Mouse (Mus musculus): ENCODE data around the gene Hspg2. TPM values are rescaled to one million over a fixed set of nuclear protein-coding genes. Genes with fewer than 3 reads are reported as not detected.
A peak's percentile ranks its signal among the peaks of the same experiment; 100 is the strongest.
"Not testable (repeated sequence)": the region's sequence is repeated elsewhere in the genome, so short reads cannot be mapped to it uniquely, and the experiment has no call there.

The Hspg2 gene
- polyA plus RNA-seq, 1 experiment from 2014 or later, result 34.2 TPM

DNA sequence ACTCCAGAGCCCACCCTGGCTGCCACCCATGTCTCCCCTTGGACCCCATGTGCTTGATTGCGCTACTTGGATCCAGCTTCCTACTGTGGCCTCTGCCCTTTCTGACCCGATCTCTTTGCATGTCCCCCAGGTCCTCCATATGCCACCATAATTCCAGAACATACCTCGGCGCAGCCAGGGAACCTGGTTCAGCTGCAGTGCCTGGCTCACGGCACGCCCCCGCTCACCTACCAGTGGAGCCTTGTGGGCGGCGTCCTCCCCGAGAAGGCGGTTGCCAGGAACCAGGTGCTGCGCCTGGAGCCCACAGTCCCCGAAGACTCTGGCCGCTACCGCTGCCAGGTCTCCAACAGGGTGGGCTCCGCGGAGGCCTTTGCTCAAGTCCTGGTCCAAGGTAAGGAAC lies 84.9 kb downstream of the Hspg2 start:
- no peak overlapping the region for H3K4me3 ChIP-seq (replicated peaks)
- H3K4me2 ChIP-seq, result no peak overlapping the region
- peaks cover 98% of the 10 kb centered on the region for H3K36me3 ChIP-seq
- ATAC-seq (replicated peaks; ENCODE audit: low FRiP score), result no peak
- H3K27me3 ChIP-seq, result no peaks in the 10 kb centered on the region
- no peak overlapping the region for H3K27ac ChIP-seq
- no peak overlapping the region for H3K9ac ChIP-seq
- H3K9me3 ChIP-seq (replicated peaks), result no peaks in the 10 kb centered on the region
- peaks cover 11% of the 10 kb centered on the region for H3K4me1 ChIP-seq
- WGBS, result 97% methylated on average over 17 of the region's 17 CpGs

DNA sequence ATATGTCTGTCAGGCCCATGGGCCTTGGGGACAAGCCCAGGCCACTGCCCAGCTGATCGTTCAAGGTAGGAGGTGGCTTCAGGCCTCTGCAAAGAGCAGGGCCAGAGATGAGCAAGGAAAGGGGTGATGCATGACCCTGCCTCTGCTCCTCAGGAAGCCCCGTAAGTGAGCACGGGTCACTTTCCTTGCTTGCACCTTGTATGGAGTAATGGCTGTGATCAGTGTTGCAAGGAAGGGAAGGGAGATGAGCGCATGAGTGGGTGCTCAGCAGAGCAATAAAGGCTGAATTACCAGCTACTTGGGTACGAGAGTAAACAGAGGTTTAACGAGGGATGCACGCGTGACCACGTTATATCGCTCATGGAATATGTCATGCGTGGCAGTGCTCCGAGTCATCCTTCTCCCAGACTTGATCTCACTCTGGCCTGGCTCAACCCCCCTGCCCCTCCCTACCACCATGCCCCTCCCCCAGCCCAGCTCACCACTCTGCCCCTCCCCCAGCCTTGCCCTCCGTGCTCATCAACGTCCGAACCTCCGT lies 88.2 kb downstream of the Hspg2 start:
- Histone ChIP-seq H3K27ac (peak overlapping the region; percentile 41), H3K9me3 (replicated peaks) (no peaks in the 10 kb centered on the region), H3K36me3 (peaks cover 92% of the 10 kb centered on the region), H3K4me1 (peaks cover 11% of the 10 kb centered on the region), H3K9ac (no peak overlapping the region), H3K4me3 (replicated peaks) (no peak overlapping the region), H3K4me2 (no peak overlapping the region), H3K27me3 (no peaks in the 10 kb centered on the region)
- 43% methylated on average over 16 of the region's 16 CpGs for WGBS
- peak; percentile 71 for ATAC-seq (replicated peaks; ENCODE audit: low FRiP score)

DNA sequence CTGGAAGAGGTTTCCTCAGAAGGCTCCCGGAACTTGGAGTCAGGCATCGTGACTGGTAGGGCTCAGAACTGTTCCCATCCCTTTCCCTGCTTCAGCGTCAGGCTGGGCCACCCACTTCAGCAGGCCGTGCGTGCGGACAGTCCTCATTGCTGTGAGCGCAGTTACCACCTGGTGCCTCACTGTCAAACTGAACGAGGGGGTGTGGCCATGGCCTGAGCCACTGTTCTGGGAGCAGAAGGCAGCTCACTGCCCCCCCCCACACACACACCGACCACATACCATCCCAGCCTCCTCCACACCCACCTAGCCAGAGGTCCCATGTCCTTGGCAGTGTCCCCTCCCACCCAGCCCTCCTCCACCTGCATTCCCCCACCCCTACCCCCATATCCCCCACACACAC lies 101.3 kb downstream of the Hspg2 start:
- H3K36me3 ChIP-seq, result peaks cover 70% of the 10 kb centered on the region
- H3K4me3 ChIP-seq (replicated peaks), result no peak overlapping the region
- no peak overlapping the region for H3K9ac ChIP-seq
- H3K4me2 ChIP-seq, result no peak overlapping the region
- H3K4me1 ChIP-seq, result peaks cover 13% of the 10 kb centered on the region
- no peaks in the 10 kb centered on the region for H3K9me3 ChIP-seq (replicated peaks)
- H3K27me3 ChIP-seq, result no peaks in the 10 kb centered on the region
- 50% methylated on average over 9 of the region's 9 CpGs for WGBS
- 0 out of 2 replicates have a peak, but pooled peaks have one; percentile 54 for ATAC-seq (replicated peaks; ENCODE audit: low FRiP score)
- no peak overlapping the region for H3K27ac ChIP-seq

DNA sequence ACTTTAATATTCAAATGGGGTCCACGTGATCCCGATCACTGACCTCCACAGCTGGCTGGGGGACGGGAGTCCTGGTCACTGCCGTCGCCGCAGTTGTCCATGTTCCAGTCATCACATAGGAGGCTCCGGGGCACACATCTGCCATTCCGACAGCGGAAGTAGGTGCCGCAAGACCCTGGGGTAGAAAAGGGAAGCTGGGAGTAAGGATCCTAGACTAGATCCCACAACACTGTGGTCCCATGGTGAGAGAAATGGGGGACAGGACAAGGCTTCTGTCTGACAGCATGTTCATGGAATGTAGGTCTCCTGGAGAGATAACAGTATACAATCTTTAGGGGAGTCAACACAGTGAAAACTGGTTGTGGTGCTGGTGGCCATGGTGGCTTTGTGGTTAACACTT lies 105.9 kb downstream of the Hspg2 start, which contains the start of gene Ldlrad2:
Gene Ldlrad2 (minus strand): TSS at position 101 of the 400 bp plus-strand sequence.
- Histone ChIP-seq H3K9ac (no peak within 1 kb of the TSS), H3K27ac (no peak within 1 kb of the TSS), H3K36me3 (peaks cover 24% of the 10 kb centered on the region), H3K4me3 (replicated peaks) (no peak within 1 kb of the TSS), H3K27me3 (peaks cover 15% of the 10 kb centered on the region), H3K4me1 (peaks cover 13% of the 10 kb centered on the region), H3K9me3 (replicated peaks) (no peaks in the 10 kb centered on the region), H3K4me2 (no peak within 1 kb of the TSS)
- ATAC-seq (replicated peaks; ENCODE audit: low FRiP score), result no peak
- WGBS, result 90% methylated on average over 10 of the region's 10 CpGs

DNA sequence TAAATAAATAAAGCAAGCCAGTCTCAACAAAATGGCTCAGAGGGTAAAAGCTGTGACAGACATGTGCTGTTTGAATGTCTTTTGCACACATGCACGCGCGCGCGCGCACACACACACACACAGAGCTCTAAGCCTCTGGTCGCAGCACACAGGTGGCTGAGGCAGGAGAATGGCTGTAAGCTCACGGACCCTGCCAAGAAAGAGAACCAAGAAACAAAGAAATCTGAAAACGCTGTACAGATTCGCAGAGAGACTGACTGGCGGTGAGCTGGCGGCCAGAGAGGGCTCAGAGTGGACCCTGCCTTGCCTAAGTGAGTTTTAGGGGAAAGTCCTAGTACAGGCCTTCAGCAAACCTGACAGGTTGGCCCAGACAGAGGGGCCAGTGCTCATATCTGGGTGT lies 108.9 kb downstream of the Hspg2 start:
- Histone ChIP-seq H3K9me3 (replicated peaks) (no peaks in the 10 kb centered on the region), H3K27ac (no peak overlapping the region), H3K4me1 (peaks cover 15% of the 10 kb centered on the region), H3K4me3 (replicated peaks) (no peak overlapping the region), H3K27me3 (peaks cover 21% of the 10 kb centered on the region), H3K4me2 (no peak overlapping the region), H3K9ac (no peak overlapping the region), H3K36me3 (no peaks in the 10 kb centered on the region)
- no peak for ATAC-seq (replicated peaks; ENCODE audit: low FRiP score)
- WGBS, result 95% methylated on average over 12 of the region's 12 CpGs

DNA sequence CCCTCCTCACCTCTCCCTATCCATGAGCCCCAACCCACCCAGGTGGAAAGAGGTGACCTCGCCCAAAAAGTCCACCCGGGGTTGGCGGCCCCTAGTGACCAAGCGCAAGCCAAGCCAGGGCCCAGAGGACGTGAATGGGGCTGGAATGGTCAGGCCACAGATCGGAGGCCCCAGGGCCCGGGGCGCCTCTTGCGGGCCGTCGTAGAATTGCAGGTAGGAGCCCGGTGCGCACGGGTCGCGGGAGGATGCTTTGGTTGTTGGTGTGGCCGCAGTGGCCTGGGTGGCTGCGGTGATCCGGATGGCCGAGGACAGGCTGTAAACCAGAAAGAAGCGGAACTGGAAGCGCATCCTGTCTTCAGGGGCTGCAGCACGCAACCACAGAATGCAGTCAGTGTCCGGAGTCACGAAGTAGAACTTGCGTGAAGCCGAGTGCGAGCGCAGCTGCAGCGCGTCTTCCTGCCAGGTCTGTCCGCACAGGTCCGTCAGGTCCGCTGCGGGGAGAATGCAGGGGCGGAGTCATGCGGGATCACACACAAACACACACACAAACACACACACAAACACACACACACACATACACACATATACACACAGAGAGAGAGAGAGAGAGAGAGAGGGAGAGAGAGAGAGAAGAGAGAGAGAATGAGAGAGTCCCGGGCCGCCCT lies 109.7 kb downstream of the Hspg2 start:
- Histone ChIP-seq H3K9me3 (replicated peaks) (no peaks in the 10 kb centered on the region), H3K9ac (peak overlapping the region; percentile 32; the same call in 1 of the 2 replicates), H3K27ac (no peak overlapping the region), H3K4me3 (replicated peaks) (peak overlapping the region; percentile 36), H3K27me3 (peaks cover 21% of the 10 kb centered on the region), H3K4me2 (peak overlapping the region; percentile 67), H3K36me3 (no peaks in the 10 kb centered on the region), H3K4me1 (peaks cover 15% of the 10 kb centered on the region)
- 4% methylated on average over 39 of the region's 39 CpGs for WGBS
- peak; percentile 49; the same call in 1 of the 2 replicates for ATAC-seq (replicated peaks; ENCODE audit: low FRiP score)

DNA sequence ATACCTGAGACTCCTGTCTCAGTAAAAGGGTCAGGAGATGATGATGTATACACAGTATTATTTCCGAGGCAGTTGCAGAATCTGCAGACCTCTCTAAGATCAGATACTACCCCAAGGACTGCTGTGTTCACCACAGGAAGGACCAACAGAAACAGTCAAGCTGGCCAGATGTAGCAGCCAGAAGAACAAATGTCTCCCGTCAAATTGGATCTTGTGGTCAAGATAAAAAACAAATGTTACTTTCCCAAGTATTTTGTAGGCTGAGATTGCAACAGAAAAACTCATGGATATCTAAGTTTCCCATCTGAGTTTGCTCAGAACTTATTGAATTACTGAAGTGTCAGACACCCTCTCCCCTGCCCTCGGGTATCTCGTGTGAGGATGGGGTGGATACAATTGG lies 111.2 kb downstream of the Hspg2 start:
- H3K27me3 ChIP-seq, result peaks cover 21% of the 10 kb centered on the region
- no peak overlapping the region for H3K4me3 ChIP-seq (replicated peaks)
- peak overlapping the region; percentile 32; the same call in 1 of the 2 replicates for H3K27ac ChIP-seq
- no peaks in the 10 kb centered on the region for H3K9me3 ChIP-seq (replicated peaks)
- no peak overlapping the region for H3K9ac ChIP-seq
- no peak for ATAC-seq (replicated peaks; ENCODE audit: low FRiP score)
- H3K4me2 ChIP-seq, result no peak overlapping the region
- peaks cover 15% of the 10 kb centered on the region for H3K4me1 ChIP-seq
- 42% methylated on average over 4 of the region's 4 CpGs for WGBS
- no peaks in the 10 kb centered on the region for H3K36me3 ChIP-seq

DNA sequence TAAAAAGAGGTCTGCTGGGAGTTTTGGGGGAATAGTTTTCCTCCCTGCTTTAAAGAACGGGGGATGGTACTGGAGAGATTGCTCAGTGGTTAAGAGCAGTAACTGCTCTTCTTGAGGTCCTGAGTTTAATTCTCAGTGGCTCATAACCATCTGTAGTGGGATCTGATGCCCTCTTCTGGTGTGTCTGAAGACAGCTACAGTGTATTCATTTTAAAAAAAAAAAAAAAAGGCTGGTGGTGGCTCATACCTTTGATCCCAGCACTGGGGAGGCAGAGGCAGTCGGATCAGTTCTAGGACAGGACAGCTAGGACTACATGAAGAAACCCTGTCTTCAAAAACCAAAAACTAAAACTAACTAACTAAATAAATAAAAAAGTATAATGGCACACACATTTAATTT lies 111.7 kb downstream of the Hspg2 start:
- Histone ChIP-seq H3K27ac (no peak overlapping the region), H3K9ac (no peak overlapping the region)
- 76% methylated on average over 2 of the region's 2 CpGs for WGBS

DNA sequence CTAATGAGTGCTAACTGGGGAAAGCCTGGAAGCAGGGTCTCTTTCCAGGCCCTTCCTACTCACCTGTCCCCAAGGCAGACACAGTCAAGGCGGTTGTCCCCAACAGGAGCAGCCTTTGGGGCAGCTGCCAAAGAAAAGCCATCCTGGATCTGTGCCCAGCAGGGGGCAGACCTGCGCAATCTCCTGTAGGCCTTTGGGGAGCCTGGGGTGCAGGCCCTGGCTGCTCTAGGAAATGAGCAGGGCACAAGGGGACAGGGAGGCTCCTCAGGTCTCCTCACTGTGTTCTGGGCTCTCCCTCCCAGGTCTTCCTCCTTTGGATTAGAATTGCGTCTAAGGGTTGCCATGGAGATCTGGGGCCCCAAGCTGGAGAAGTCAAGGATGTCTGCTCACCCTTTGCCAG lies 113.2 kb downstream of the Hspg2 start:
- H3K27me3 ChIP-seq, result peaks cover 21% of the 10 kb centered on the region
- no peak overlapping the region for H3K4me3 ChIP-seq (replicated peaks)
- 0 out of 2 replicates have a peak, but pooled peaks have one; percentile 12 for ATAC-seq (replicated peaks; ENCODE audit: low FRiP score)
- H3K27ac ChIP-seq, result no peak overlapping the region
- 53% methylated on average over 3 of the region's 3 CpGs for WGBS
- no peaks in the 10 kb centered on the region for H3K36me3 ChIP-seq
- H3K4me1 ChIP-seq, result peaks cover 15% of the 10 kb centered on the region
- H3K9me3 ChIP-seq (replicated peaks), result no peaks in the 10 kb centered on the region
- H3K9ac ChIP-seq, result no peak overlapping the region
- no peak overlapping the region for H3K4me2 ChIP-seq

More for the DNA sequence above, 111.7 kb downstream of the Hspg2 start:
- Histone ChIP-seq H3K4me3 (replicated peaks) (no peak overlapping the region), H3K36me3 (no peaks in the 10 kb centered on the region), H3K9me3 (replicated peaks) (no peaks in the 10 kb centered on the region), H3K4me2 (no peak overlapping the region), H3K27me3 (peaks cover 21% of the 10 kb centered on the region), H3K4me1 (peaks cover 15% of the 10 kb centered on the region)
- ATAC-seq (replicated peaks; ENCODE audit: low FRiP score), result no peak

DNA sequence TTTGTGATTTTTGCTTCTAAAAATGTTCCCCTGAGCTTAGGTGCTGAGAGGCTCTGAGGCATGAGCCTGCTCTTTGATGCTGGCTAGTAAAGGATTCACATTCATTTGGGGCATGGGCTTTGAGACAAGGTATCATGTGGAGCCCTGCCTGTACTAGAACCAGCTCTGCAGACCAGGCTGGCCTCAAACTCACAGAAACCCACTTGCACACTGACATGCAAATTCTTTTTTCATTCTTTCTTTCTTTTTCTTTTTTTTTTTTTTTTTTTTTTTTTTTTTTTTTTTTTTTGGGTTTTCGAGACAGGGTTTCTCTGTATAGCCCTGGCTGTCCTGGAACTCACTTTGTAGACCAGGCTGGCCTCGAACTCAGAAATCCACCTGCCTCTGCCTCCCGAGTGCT lies 120.5 kb downstream of the Hspg2 start:
- not testable (repeated sequence) for H3K27me3 ChIP-seq; H3K36me3 ChIP-seq; H3K4me1 ChIP-seq; H3K9me3 ChIP-seq (replicated peaks); H3K4me3 ChIP-seq (replicated peaks); H3K4me2 ChIP-seq; H3K9ac ChIP-seq; ATAC-seq (replicated peaks; ENCODE audit: low FRiP score); H3K27ac ChIP-seq
- WGBS, result 85% methylated on average over 2 of the region's 3 CpGs

DNA sequence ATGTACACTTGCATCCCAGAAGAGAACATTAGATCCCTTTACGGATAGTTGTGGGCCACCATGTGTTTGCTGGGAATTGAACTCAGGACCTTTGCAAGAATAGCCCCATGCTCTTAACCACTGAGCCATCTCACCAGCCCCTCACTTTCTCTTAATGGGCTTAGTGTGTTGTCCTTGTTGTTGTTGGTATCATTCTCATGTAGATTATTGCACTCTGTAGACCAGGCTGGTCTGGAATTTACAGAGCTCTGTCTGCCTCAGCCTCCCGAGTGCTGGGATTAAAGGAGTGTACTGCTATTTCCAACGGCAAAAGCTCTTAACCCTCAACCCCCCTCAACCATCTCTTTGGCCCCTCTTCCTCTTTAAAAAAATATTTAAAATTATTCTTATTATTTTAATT lies 121.0 kb downstream of the Hspg2 start:
- no peak overlapping the region for H3K4me2 ChIP-seq
- 0 out of 2 replicates have a peak, but pooled peaks cover 3% of the 10 kb centered on the region for H3K4me1 ChIP-seq
- no peak overlapping the region for H3K9ac ChIP-seq
- no peak for ATAC-seq (replicated peaks; ENCODE audit: low FRiP score)
- WGBS, result 91% methylated on average over 3 of the region's 3 CpGs
- no peak overlapping the region for H3K4me3 ChIP-seq (replicated peaks)
- H3K9me3 ChIP-seq (replicated peaks), result no peaks in the 10 kb centered on the region
- no peaks in the 10 kb centered on the region for H3K27me3 ChIP-seq
- H3K27ac ChIP-seq, result no peak overlapping the region
- no peaks in the 10 kb centered on the region for H3K36me3 ChIP-seq

DNA sequence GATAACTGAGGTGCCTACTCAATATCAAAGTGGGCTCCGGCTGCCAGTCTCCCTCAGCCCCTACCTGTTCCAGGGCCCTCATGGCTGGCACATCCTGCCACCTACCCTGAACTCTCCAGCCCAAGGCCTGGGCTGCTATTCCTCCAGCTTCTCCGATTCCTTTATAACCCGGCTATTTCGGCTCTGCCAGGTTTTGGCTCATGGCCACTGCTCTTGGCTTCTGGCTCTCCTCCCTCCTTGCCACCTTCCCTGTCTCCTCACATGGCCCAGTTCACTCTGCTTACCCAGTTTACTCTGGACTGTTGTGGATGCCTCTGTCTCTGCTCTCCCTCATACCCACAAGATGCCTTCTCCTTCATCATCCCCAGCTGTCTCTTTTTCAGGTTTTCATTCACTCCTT lies 122.4 kb downstream of the Hspg2 start:
- Histone ChIP-seq H3K4me2 (no peak overlapping the region), H3K9ac (no peak overlapping the region), H3K27ac (no peak overlapping the region), H3K9me3 (replicated peaks) (no peaks in the 10 kb centered on the region), H3K36me3 (no peaks in the 10 kb centered on the region), H3K27me3 (no peaks in the 10 kb centered on the region), H3K4me1 (peaks cover 15% of the 10 kb centered on the region), H3K4me3 (replicated peaks) (no peak overlapping the region)
- no peak for ATAC-seq (replicated peaks; ENCODE audit: low FRiP score)
- 76% methylated on average over 4 of the region's 4 CpGs for WGBS
